Mouse (Mus musculus): Measurements from ENCODE around the gene Mef2d. TPM values are rescaled to one million over a fixed set of nuclear protein-coding genes. Genes with fewer than 3 reads are reported as not detected.

Mef2d gene
- polyA plus RNA-seq, 1 experiment from 2014 or later, result 18.1 TPM

GRCm38 (mm10) chr3:88162259-88162658 is 20.1 kb downstream of the Mef2d start:
- WGBS, result 87% methylated on average over 8 of the region's 8 CpGs
- Histone ChIP-seq H3K4me3 (ENCODE audit: low read depth, low read length) (no peak overlapping the region), H3K9me3 (ENCODE audit: control insufficient read depth, low read length) (no peaks in the 10 kb centered on the region), H3K9ac (ENCODE audit: low read length) (no peak overlapping the region), H3K36me3 (ENCODE audit: control insufficient read depth, insufficient read depth, low read length) (peaks cover 18% of the 10 kb centered on the region), H3K4me1 (ENCODE audit: control insufficient read depth, insufficient read depth, low read length) (no peaks in the 10 kb centered on the region), H3K4me2 (ENCODE audit: low read depth) (no peak overlapping the region), H3K27me3 (ENCODE audit: control insufficient read depth, insufficient read depth, low read length) (no peaks in the 10 kb centered on the region), H3K27ac (ENCODE audit: low read depth, low read length) (no peak overlapping the region)
- DNase-seq (ENCODE audit: low spot score) (no peak), ATAC-seq (ENCODE audit: insufficient read depth, low FRiP score, low TSS enrichment) (no peak)

- Histone ChIP-seq H3K27me3 (ENCODE audit: control insufficient read depth, insufficient read depth, low read length) (no peaks in the 10 kb centered on the region), H3K4me1 (ENCODE audit: control insufficient read depth, insufficient read depth, low read length) (no peaks in the 10 kb centered on the region), H3K9me3 (ENCODE audit: control insufficient read depth, low read length) (no peaks in the 10 kb centered on the region), H3K27ac (ENCODE audit: low read depth, low read length) (no peak overlapping the region), H3K4me2 (ENCODE audit: low read depth) (no peak overlapping the region), H3K9ac (ENCODE audit: low read length) (no peak overlapping the region), H3K4me3 (ENCODE audit: low read depth, low read length) (no peak overlapping the region), H3K36me3 (ENCODE audit: control insufficient read depth, insufficient read depth, low read length) (peaks cover 22% of the 10 kb centered on the region)
- WGBS, result 78% methylated on average over 4 of the region's 4 CpGs
- no peak for DNase-seq (ENCODE audit: low spot score)
- no peak for ATAC-seq (ENCODE audit: insufficient read depth, low FRiP score, low TSS enrichment)
These were observed 20.6 kb downstream of the Mef2d start for GRCm38 (mm10) chr3:88162811-88163210.

GRCm38 (mm10) chr3:88163847-88164246 is 21.7 kb downstream of the Mef2d start:
- Histone ChIP-seq H3K27ac (ENCODE audit: low read depth, low read length) (no peak overlapping the region), H3K9ac (ENCODE audit: low read length) (no peak overlapping the region), H3K4me1 (ENCODE audit: control insufficient read depth, insufficient read depth, low read length) (no peaks in the 10 kb centered on the region), H3K27me3 (ENCODE audit: control insufficient read depth, insufficient read depth, low read length) (no peaks in the 10 kb centered on the region), H3K4me3 (ENCODE audit: low read depth, low read length) (no peak overlapping the region), H3K9me3 (ENCODE audit: control insufficient read depth, low read length) (no peaks in the 10 kb centered on the region), H3K36me3 (ENCODE audit: control insufficient read depth, insufficient read depth, low read length) (peaks cover 23% of the 10 kb centered on the region), H3K4me2 (ENCODE audit: low read depth) (no peak overlapping the region)
- WGBS, result 79% methylated on average over 3 of the region's 3 CpGs
- DNase-seq (ENCODE audit: low spot score), result no peak
- no peak for ATAC-seq (ENCODE audit: insufficient read depth, low FRiP score, low TSS enrichment)

- WGBS, result 82% methylated on average over 3 of the region's 3 CpGs
- Histone ChIP-seq H3K27me3 (ENCODE audit: control insufficient read depth, insufficient read depth, low read length) (no peaks in the 10 kb centered on the region), H3K36me3 (ENCODE audit: control insufficient read depth, insufficient read depth, low read length) (peaks cover 23% of the 10 kb centered on the region), H3K9me3 (ENCODE audit: control insufficient read depth, low read length) (no peaks in the 10 kb centered on the region), H3K4me3 (ENCODE audit: low read depth, low read length) (no peak overlapping the region), H3K27ac (ENCODE audit: low read depth, low read length) (no peak overlapping the region), H3K9ac (ENCODE audit: low read length) (no peak overlapping the region), H3K4me2 (ENCODE audit: low read depth) (no peak overlapping the region), H3K4me1 (ENCODE audit: control insufficient read depth, insufficient read depth, low read length) (no peaks in the 10 kb centered on the region)
- DNase-seq (ENCODE audit: low spot score) (no peak), ATAC-seq (ENCODE audit: insufficient read depth, low FRiP score, low TSS enrichment) (no peak)
These were observed 22.1 kb downstream of the Mef2d start for GRCm38 (mm10) chr3:88164263-88164662.

- DNase-seq (ENCODE audit: low spot score), result no peak
- 91% methylated on average over 5 of the region's 5 CpGs for WGBS
- Histone ChIP-seq H3K36me3 (ENCODE audit: control insufficient read depth, insufficient read depth, low read length) (peaks cover 17% of the 10 kb centered on the region), H3K27ac (ENCODE audit: low read depth, low read length) (no peak overlapping the region), H3K4me1 (ENCODE audit: control insufficient read depth, insufficient read depth, low read length) (no peaks in the 10 kb centered on the region), H3K4me3 (ENCODE audit: low read depth, low read length) (no peak overlapping the region), H3K27me3 (ENCODE audit: control insufficient read depth, insufficient read depth, low read length) (no peaks in the 10 kb centered on the region), H3K9me3 (ENCODE audit: control insufficient read depth, low read length) (no peaks in the 10 kb centered on the region), H3K9ac (ENCODE audit: low read length) (no peak overlapping the region), H3K4me2 (ENCODE audit: low read depth) (no peak overlapping the region)
- no peak for ATAC-seq (ENCODE audit: insufficient read depth, low FRiP score, low TSS enrichment)
These were observed 23.9 kb downstream of the Mef2d start for GRCm38 (mm10) chr3:88166056-88166455.

- ATAC-seq (ENCODE audit: insufficient read depth, low FRiP score, low TSS enrichment) (no peak), DNase-seq (ENCODE audit: low spot score) (no peak)
- H3K9me3 ChIP-seq (ENCODE audit: control insufficient read depth, low read length), result no peaks in the 10 kb centered on the region
- H3K4me1 ChIP-seq (ENCODE audit: control insufficient read depth, insufficient read depth, low read length), result no peaks in the 10 kb centered on the region
- no peak overlapping the region for H3K27ac ChIP-seq (ENCODE audit: low read depth, low read length)
- H3K4me3 ChIP-seq (ENCODE audit: low read depth, low read length), result no peak overlapping the region
- H3K36me3 ChIP-seq (ENCODE audit: control insufficient read depth, insufficient read depth, low read length), result peaks cover 9% of the 10 kb centered on the region
- WGBS, result 82% methylated on average over 5 of the region's 5 CpGs
- no peaks in the 10 kb centered on the region for H3K27me3 ChIP-seq (ENCODE audit: control insufficient read depth, insufficient read depth, low read length)
- H3K4me2 ChIP-seq (ENCODE audit: low read depth), result no peak overlapping the region
- H3K9ac ChIP-seq (ENCODE audit: low read length), result no peak overlapping the region
These were observed 28.2 kb downstream of the Mef2d start for GRCm38 (mm10) chr3:88170361-88170760.

GRCm38 (mm10) chr3:88172440-88172839 is 30.3 kb downstream of the Mef2d start:
- Histone ChIP-seq H3K4me1 (ENCODE audit: control insufficient read depth, insufficient read depth, low read length) (no peaks in the 10 kb centered on the region), H3K36me3 (ENCODE audit: control insufficient read depth, insufficient read depth, low read length) (peaks cover 8% of the 10 kb centered on the region), H3K27ac (ENCODE audit: low read depth, low read length) (no peak overlapping the region), H3K27me3 (ENCODE audit: control insufficient read depth, insufficient read depth, low read length) (no peaks in the 10 kb centered on the region), H3K9me3 (ENCODE audit: control insufficient read depth, low read length) (no peaks in the 10 kb centered on the region), H3K4me2 (ENCODE audit: low read depth) (no peak overlapping the region), H3K9ac (ENCODE audit: low read length) (no peak overlapping the region), H3K4me3 (ENCODE audit: low read depth, low read length) (no peak overlapping the region)
- WGBS, result 83% methylated on average over 3 of the region's 3 CpGs
- ATAC-seq (ENCODE audit: insufficient read depth, low FRiP score, low TSS enrichment), result no peak
- no peak for DNase-seq (ENCODE audit: low spot score)

GRCm38 (mm10) chr3:88173375-88173774 is 31.2 kb downstream of the Mef2d start:
- Histone ChIP-seq H3K27me3 (ENCODE audit: control insufficient read depth, insufficient read depth, low read length) (no peaks in the 10 kb centered on the region), H3K4me2 (ENCODE audit: low read depth) (no peak overlapping the region), H3K36me3 (ENCODE audit: control insufficient read depth, insufficient read depth, low read length) (peaks cover 2% of the 10 kb centered on the region; the same call in 1 of the 2 replicates), H3K9ac (ENCODE audit: low read length) (no peak overlapping the region), H3K4me3 (ENCODE audit: low read depth, low read length) (no peak overlapping the region), H3K27ac (ENCODE audit: low read depth, low read length) (no peak overlapping the region), H3K4me1 (ENCODE audit: control insufficient read depth, insufficient read depth, low read length) (no peaks in the 10 kb centered on the region), H3K9me3 (ENCODE audit: control insufficient read depth, low read length) (no peaks in the 10 kb centered on the region)
- ATAC-seq (ENCODE audit: insufficient read depth, low FRiP score, low TSS enrichment) (no peak), DNase-seq (ENCODE audit: low spot score) (no peak)
- 49% methylated on average over 3 of the region's 3 CpGs for WGBS

- Histone ChIP-seq H3K9me3 (ENCODE audit: control insufficient read depth, low read length) (no peaks in the 10 kb centered on the region), H3K36me3 (ENCODE audit: control insufficient read depth, insufficient read depth, low read length) (peaks cover 2% of the 10 kb centered on the region; the same call in 1 of the 2 replicates), H3K4me2 (ENCODE audit: low read depth) (no peak overlapping the region), H3K27me3 (ENCODE audit: control insufficient read depth, insufficient read depth, low read length) (no peaks in the 10 kb centered on the region), H3K4me3 (ENCODE audit: low read depth, low read length) (no peak overlapping the region), H3K27ac (ENCODE audit: low read depth, low read length) (no peak overlapping the region), H3K4me1 (ENCODE audit: control insufficient read depth, insufficient read depth, low read length) (no peaks in the 10 kb centered on the region), H3K9ac (ENCODE audit: low read length) (no peak overlapping the region)
- WGBS, result 94% methylated on average over 2 of the region's 2 CpGs
- no peak for DNase-seq (ENCODE audit: low spot score)
- ATAC-seq (ENCODE audit: insufficient read depth, low FRiP score, low TSS enrichment), result no peak
These were observed 32.7 kb downstream of the Mef2d start for GRCm38 (mm10) chr3:88174894-88175293.
